Comparison of ENCODE assay signal across 8 mouse cellular contexts in genomic region chr11:16951761-16952010, GRCm38 (mm10). TPM values are rescaled to one million over a fixed set of nuclear protein-coding genes. Genes with fewer than 3 reads are reported as not detected.
DNase-seq lines count a peak whose midpoint lies in the region; ATAC-seq and TF ChIP-seq lines count a peak whose summit lies in the region.

No protein-coding gene starts in this region.

- no peak for TF ChIP-seq POLR2A in myocyte (IDR thresholded peaks at IDR 0.05; ENCODE audit: insufficient read length, low read depth)

- H3K4me3 ChIP-seq in kidney, postnatal 0 days (replicated peaks; ENCODE audit: low read depth, low read length) = peak overlapping the region; percentile 60
- peak overlapping the region; percentile 68 for H3K4me3 ChIP-seq in embryonic facial prominence, embryonic 10.5 days
- peak overlapping the region; percentile 71 for H3K4me3 ChIP-seq in intestine, embryonic 16.5 days (ENCODE audit: low read length)
- H3K4me3 ChIP-seq in myocyte = peak overlapping the region; percentile 54

- DNase-seq in kidney, postnatal 0 days (ENCODE audit: low spot score) = no peak
- no peak for DNase-seq in kidney, adult 18-20 months
- no peak for DNase-seq in embryonic facial prominence, embryonic 10.5 days (ENCODE audit: low spot score)
- DNase-seq in thymus, postnatal 4 days = no peak
- no peak for DNase-seq in kidney, postnatal 36 days

- ATAC-seq in kidney, postnatal 0 days (replicated peaks; ENCODE audit: low FRiP score, low read depth) = no peak
- no peak for ATAC-seq in intestine, embryonic 16.5 days
- ATAC-seq in monocyte, adult 5-6 weeks (replicated peaks; ENCODE audit: insufficient number of reproducible peaks, low FRiP score, low TSS enrichment, poor library complexity, severe bottlenecking) = no peak

- peak overlapping the region; percentile 65 for H3K9ac ChIP-seq in kidney, postnatal 0 days (ENCODE audit: low read depth, low read length)
- peak overlapping the region; percentile 74 for H3K9ac ChIP-seq in intestine, embryonic 16.5 days (ENCODE audit: low read depth, low read length)

- 4% methylated on average over 9 of the region's 9 CpGs for WGBS in kidney, postnatal 0 days
- 11% methylated on average over 9 of the region's 9 CpGs for WGBS in embryonic facial prominence, embryonic 10.5 days
- WGBS in intestine, embryonic 16.5 days = 6% methylated on average over 9 of the region's 9 CpGs

- H3K79me2 ChIP-seq in myocyte (ENCODE audit: control insufficient read depth, insufficient read depth) = no peaks in the 10 kb centered on the region

- H3K27me3 ChIP-seq in kidney, postnatal 0 days (ENCODE audit: insufficient read depth, low read length) = no peaks in the 10 kb centered on the region
- no peaks in the 10 kb centered on the region for H3K27me3 ChIP-seq in embryonic facial prominence, embryonic 10.5 days (replicated peaks; ENCODE audit: low read depth, poor library complexity, severe bottlenecking)
- no peaks in the 10 kb centered on the region for H3K27me3 ChIP-seq in intestine, embryonic 16.5 days (replicated peaks; ENCODE audit: control insufficient read depth, insufficient read depth, low read length)
- no peaks in the 10 kb centered on the region for H3K27me3 ChIP-seq in myocyte (ENCODE audit: control insufficient read depth, insufficient read depth, insufficient read length)

- TF ChIP-seq CTCF in kidney, postnatal 0 days (IDR thresholded peaks at IDR 0.05; ENCODE audit: low read depth) = no peak

- H3K4me2 ChIP-seq in kidney, postnatal 0 days (ENCODE audit: low read length) = peak overlapping the region; percentile 86
- peak overlapping the region; percentile 72 for H3K4me2 ChIP-seq in intestine, embryonic 16.5 days (ENCODE audit: low read depth, low read length)
- peak overlapping the region; percentile 66 for H3K4me2 ChIP-seq in myocyte (ENCODE audit: low read depth)

- no peaks in the 10 kb centered on the region for H3K9me3 ChIP-seq in kidney, postnatal 0 days (replicated peaks; ENCODE audit: low read length)
- H3K9me3 ChIP-seq in embryonic facial prominence, embryonic 10.5 days = no peaks in the 10 kb centered on the region
- H3K9me3 ChIP-seq in intestine, embryonic 16.5 days (ENCODE audit: control insufficient read depth, low read length) = no peaks in the 10 kb centered on the region

- no peaks in the 10 kb centered on the region for H3K4me1 ChIP-seq in kidney, postnatal 0 days (replicated peaks; ENCODE audit: insufficient read depth, low read length)
- peaks cover 16% of the 10 kb centered on the region for H3K4me1 ChIP-seq in embryonic facial prominence, embryonic 10.5 days
- peaks cover 15% of the 10 kb centered on the region for H3K4me1 ChIP-seq in intestine, embryonic 16.5 days (ENCODE audit: control insufficient read depth, insufficient read depth, low read length)

- no peaks in the 10 kb centered on the region for H3K36me3 ChIP-seq in kidney, postnatal 0 days (ENCODE audit: insufficient read depth, low read length)
- H3K36me3 ChIP-seq in embryonic facial prominence, embryonic 10.5 days (replicated peaks) = peaks cover 8% of the 10 kb centered on the region; the same call in 1 of the 2 replicates
- H3K36me3 ChIP-seq in intestine, embryonic 16.5 days (ENCODE audit: control insufficient read depth, insufficient read depth, low read length) = no peaks in the 10 kb centered on the region
- no peaks in the 10 kb centered on the region for H3K36me3 ChIP-seq in myocyte (ENCODE audit: control insufficient read depth, insufficient read depth)

- peak overlapping the region; percentile 74 for H3ac ChIP-seq in myocyte (ENCODE audit: control insufficient read depth, insufficient read length)

- H3K27ac ChIP-seq in kidney, postnatal 0 days = no peak overlapping the region; the same call in 1 of the 2 replicates
- H3K27ac ChIP-seq in embryonic facial prominence, embryonic 10.5 days (replicated peaks) = peak overlapping the region; percentile 84
- H3K27ac ChIP-seq in intestine, embryonic 16.5 days (ENCODE audit: low read length) = 0 out of 2 replicates have a peak overlapping the region, but pooled peaks have one; percentile 16

TF ChIP-seq in myocyte, 11 proteins besides CTCF, POLR2A, EP300 and RAD21:
- TF ChIP-seq E2F4 (IDR thresholded peaks at IDR 0.05; ENCODE audit: insufficient read depth) = no peak
- no peak for TF ChIP-seq SRF (IDR thresholded peaks at IDR 0.05; ENCODE audit: control insufficient read depth, insufficient read length, low read depth)
- TF ChIP-seq MAX (IDR thresholded peaks at IDR 0.05; ENCODE audit: low read depth) = no peak
- TF ChIP-seq CEBPB (IDR thresholded peaks at IDR 0.05; ENCODE audit: insufficient read depth, poor library complexity, severe bottlenecking) = no peak
- no peak for TF ChIP-seq MYOG (IDR thresholded peaks at IDR 0.05; ENCODE audit: control insufficient read depth in 1 of 3, insufficient read depth in 1 of 3, insufficient read length in 2 of 3, low read depth in 2 of 3)
- no peak for TF ChIP-seq TCF3 (IDR thresholded peaks at IDR 0.05; ENCODE audit: insufficient read length, low read depth)
- no peak for TF ChIP-seq POLR2AphosphoS2 (IDR thresholded peaks at IDR 0.05; ENCODE audit: insufficient read length, low read depth)
- no peak for TF ChIP-seq TCF12 (IDR thresholded peaks at IDR 0.05; ENCODE audit: insufficient read depth, poor library complexity, severe bottlenecking)
- no peak for TF ChIP-seq MYOD1 (IDR thresholded peaks at IDR 0.05; ENCODE audit: control insufficient read depth in 1 of 3, insufficient read length in 2 of 3, low read depth in 2 of 3)
- TF ChIP-seq USF1 (IDR thresholded peaks at IDR 0.05; ENCODE audit: low read depth) = no peak
- no peak for TF ChIP-seq REST (IDR thresholded peaks at IDR 0.05; ENCODE audit: insufficient read depth, insufficient read length)

RNA-seq across cellular contexts. Expression of gene Fbxo48, which starts 0.5 kb away (rescaled TPM):
- 0.42 and 0.71 TPM in 2 replicates for polyA plus RNA-seq in kidney, postnatal 0 days (2015; fragmentation: Nextera tagmentation; extraction: Ambion mirVana)
- 1.5 and 1.6 TPM in 2 replicates for polyA plus RNA-seq in embryonic facial prominence, embryonic 10.5 days (2016; fragmentation: Nextera tagmentation; extraction: Ambion mirVana)
- 0.79 and 1.2 TPM in 2 replicates for polyA plus RNA-seq in intestine, embryonic 16.5 days (2015; fragmentation: Nextera tagmentation; extraction: Ambion mirVana)
- 0.60 TPM for polyA plus RNA-seq in myocyte (2012; fragmentation: generic; extraction: Trizol)
- total RNA-seq in monocyte, adult 5-6 weeks (2017) = 0.32 to 5.6 TPM (median 3.6 TPM) in 3 replicates
